Mouse (Mus musculus) liver, postnatal 0 days (tissue): ENCODE data around the gene Banf2.

Source experiments
- CTCF ChIP-seq: sonication (generic); IDR thresholded peaks from 2 replicates; pipeline ENCODE4 v1.5.1; 2016; ENCODE audit warnings: antibody characterized with exemption, low read depth
- EP300 ChIP-seq: IDR thresholded peaks from 2 replicates; pipeline ENCODE4 v1.6.1; 2016; ENCODE audit warnings: antibody characterized with exemption, low read depth, mild to moderate bottlenecking

DNA sequence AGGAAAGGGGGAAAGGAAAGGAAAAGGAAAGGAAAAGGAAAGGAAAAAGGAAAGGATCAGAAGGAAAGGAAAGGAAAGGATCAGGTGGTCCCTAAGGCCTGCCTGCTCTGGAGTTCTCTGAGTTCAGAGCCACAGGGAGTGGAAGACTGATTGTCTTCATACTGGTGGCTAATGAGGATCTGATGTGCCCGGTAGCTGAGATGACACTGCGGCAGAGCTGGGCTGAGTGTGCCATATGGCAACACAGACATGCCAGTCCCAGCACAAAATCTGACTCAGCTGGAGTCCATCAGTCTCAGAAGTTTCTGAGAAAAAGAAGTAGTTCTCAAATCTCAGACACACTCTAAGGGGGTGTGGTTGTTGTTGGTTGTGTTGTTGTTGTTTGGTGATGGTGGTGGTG, 24.9 kb downstream of the Banf2 start:
- TF ChIP-seq EP300, result no peak
- TF ChIP-seq CTCF, result no peak
